Mouse (Mus musculus) right cerebral cortex, postnatal 10 days (tissue): ENCODE results near the gene Mdn1.
A peak's percentile ranks its signal among the peaks of the same experiment; 100 is the strongest.

ENCODE experiments used
- DNase-seq, 2 experiments: peaks; one replicate each; pipeline ENCODE4 v3.0.0; 2021; ENCODE audit warnings: low spot score in 2 of 2

Gene Mdn1

DNA sequence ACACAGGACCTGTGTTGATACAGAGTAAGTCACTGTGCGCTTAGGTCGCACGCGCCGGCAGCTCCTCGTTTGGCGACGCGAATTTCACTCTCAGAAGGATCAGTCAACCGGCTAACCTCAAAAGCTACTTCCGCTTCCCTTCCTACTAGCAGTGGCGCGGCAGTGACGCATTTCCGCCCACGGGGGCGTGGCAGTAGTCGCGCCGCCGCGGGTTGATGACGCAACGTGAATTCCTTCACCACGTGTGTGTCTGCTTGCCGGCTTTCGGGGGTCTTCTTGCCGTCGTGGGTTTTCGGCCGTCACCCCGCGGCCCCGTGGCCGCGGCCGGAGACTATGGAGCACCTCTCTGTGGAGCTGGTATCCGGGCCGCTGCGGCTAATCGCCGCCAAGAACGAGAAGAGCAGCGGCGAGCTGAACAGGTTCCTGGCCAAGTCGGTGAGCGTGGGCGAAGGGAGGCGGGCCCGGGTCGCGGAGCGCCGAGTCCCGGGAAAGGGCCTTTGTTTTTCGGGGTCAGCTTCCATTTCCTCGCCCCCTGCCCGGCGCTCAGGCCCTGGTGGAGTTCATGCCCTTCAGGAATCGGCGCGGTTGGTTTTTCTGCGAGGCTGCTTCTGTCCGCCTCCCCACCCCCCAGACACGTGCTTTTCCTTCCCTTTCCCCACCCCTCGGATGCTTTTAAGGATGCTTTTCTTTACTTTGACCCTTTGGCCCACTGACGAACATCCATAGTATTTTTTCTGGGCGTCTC lies at the start of gene Mdn1:
Gene Mdn1, plus strand, starts transcription at position 202 of the 745 bp plus-strand sequence.
- DNase-seq = peak; percentile 98

- peak; percentile 99 to 100 for DNase-seq
Observed at GRCm38 (mm10) chr4:32615034-32615881, 41.7 kb upstream of the Mdn1 start, which contains the start of gene Casp8ap2. Casp8ap2 (plus strand) TSS chr4:32615451.

DNA sequence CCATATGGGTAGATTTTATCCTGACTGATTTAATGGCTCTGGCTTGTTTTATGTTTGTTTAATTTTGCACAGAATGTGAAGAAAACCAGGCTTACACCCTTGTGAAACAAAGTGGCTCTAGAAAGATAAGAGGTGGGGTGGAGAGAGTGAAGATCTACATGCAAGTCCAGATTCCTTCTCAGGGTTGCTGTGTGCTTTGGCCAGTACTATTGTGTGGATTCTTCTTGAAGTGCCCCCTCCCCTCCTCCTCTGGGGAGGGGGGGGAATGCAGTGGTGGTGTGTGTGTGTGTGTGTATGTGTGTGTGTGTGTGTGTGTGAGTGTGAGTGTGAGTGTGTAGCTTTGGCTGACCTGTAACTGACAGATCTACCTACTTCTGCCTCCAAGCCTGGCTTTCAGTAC lies 35.3 kb upstream of the Mdn1 start:
- no peak for DNase-seq

DNA sequence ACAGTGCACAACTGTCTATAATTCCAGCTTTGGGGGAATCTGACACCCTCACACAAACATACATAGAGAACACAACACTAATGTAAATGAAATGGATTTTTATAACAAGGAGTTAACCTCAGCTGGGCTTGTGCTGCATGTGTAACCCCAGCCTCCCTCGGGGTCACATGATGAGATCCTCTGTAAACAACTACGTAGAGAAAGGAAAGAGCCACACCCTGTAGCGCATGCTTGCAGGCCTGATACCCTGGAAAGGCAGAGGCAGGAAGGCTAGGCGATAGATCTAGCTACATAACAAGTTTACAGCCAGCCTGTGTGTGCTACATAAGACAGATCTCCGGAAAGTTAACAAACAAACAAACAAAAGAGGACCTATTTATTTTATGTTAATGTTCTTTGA lies 5.2 kb upstream of the Mdn1 start:
- no peak for DNase-seq

DNA sequence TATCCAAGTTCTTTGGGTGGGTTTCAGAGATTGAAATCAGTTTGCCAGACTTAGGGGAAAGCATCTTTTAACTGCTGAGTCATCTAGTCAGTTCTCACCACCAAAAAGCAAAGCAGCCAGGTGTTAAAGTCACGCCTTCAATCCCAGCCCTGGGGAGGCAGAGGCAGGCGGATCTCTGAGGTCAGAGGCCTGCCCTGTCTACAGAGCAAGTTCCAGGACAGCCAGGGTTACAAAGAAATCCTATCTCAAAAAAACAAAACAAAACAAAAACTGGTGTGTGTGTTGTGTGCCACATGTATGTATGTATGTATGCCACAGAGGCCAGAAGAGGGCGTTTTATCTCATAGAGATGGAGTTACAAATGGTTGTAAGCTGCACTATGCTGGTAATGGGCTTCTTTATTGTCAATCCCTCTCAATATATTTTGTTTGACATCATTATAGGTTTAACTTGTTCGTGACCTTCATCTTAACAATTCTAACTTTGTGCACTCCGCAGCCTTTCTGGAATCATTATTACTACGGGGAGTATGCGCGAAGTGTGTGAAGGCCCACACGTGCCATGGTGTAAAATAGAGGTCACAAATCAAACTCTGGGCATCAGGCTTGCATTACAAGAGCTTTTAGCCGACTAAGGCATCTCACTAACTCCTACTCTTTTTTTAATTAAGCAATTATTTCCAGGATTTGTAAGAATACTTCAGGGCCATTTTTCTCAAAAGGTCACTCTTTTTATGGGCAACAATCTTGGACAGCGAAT lies 594 bp upstream of the Mdn1 start:
- DNase-seq = no peak

DNA sequence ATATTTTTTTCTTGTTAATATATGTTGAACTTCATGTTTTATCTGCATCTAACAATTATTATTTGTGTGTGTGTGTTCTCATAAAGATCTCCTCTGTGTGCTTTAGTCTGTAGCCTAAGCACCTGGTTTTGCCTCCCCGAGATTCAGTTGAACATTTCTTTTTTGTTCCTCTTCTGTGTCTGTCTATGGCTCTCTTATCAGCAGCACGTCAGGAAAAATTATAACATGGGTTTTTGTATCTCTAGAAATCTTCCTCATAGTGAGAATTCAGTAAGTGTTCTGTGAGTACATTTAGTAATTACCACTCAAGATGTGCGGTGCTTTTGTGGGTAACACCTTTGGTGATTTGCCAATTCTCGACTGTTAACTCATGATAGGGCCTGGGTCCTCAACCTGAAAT lies 8.9 kb downstream of the Mdn1 start:
- DNase-seq = no peak

- no peak for DNase-seq
Observed at GRCm38 (mm10) chr4:32668291-32668690, 11.4 kb downstream of the Mdn1 start.

DNA sequence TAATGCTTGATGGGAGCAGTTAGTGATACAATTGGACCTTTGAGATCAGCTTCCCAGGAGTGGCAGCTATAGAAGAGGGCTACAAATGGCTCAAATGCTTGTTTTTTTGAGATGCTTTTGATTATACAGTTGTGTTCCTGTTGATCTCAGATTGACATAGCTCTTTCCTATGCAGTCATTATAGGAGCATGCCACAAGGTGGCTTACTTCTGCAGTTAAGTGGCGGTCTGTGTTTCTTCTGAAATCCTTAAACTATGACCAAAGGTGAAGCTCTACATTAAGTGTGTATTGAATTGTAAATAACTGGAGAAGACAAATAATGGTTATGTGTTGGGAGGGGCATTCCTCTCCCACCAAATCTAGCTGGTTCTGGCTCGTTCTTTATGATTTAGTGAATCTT lies 12.9 kb downstream of the Mdn1 start:
- no peak for DNase-seq

- no peak for DNase-seq
Observed at GRCm38 (mm10) chr4:32674025-32674424, 17.1 kb downstream of the Mdn1 start.

- DNase-seq = no peak
Observed at GRCm38 (mm10) chr4:32677471-32677870, 20.6 kb downstream of the Mdn1 start.

GRCm38 (mm10) chr4:32680843-32681242 lies 23.9 kb downstream of the Mdn1 start:
- DNase-seq = no peak

DNA sequence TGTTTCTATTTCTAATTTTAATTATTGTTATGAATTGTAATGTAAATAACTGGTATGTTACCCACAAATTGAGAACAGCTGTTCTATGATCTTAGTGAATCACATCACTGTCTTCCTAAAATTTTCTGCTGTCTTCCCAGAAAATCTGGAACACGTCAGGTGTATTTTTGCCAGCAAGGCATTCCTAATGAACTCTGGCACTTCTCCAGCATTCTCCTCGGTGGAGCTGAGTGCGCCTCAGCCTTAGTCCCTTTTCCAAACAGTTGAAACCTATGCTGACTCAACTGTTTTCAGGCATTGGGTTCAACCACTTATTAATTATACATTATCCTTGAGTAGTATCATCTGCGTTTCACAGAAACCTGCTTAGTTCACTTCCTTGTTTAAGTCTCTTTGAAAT lies 25.6 kb downstream of the Mdn1 start:
- no peak for DNase-seq

DNA sequence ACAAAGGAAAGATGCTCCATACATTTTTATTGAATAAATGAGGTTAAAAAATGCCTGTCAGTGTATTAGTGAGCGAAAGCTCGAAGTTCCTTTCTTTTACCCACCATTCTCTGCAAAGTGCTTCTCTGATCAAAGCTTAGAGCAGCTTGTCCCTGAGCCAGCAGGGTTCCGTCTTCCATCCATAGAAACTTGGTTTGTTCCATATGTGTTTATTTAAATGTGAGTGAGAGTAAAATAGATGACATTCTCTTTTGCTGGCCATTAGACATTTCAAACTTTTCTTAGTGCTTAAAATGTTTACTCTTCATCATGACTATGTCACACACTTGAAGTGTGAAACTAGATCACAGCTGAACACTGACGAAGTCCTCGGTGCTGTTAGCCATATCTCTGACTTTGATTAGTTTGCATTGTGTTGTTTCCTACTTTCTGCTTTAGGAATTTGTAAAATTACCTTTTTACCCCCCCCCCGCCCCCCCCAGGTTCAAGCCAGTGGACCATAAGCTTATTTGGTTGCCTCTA lies 26.2 kb downstream of the Mdn1 start:
- DNase-seq = no peak

DNA sequence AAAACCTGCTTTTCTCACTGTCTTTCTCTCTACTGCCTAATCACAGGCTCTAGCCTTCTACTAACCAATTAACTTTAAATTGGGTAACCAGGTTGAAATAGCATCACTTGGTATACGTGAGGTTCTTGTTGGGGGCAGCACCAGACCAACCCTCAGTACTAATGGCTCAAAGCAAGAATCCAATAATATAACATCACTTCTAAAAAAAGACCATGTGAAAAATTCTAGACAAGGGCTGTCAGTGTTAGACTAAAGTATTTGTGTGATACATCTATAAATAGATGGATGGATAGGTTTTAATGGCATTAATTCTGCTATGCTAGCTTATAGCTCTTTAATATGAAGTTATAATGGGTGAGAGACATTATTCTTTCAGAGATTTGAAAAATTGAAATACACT lies 60.8 kb downstream of the Mdn1 start:
- no peak for DNase-seq

- no peak for DNase-seq
Observed at GRCm38 (mm10) chr4:32745394-32745793, 88.5 kb downstream of the Mdn1 start.

DNA sequence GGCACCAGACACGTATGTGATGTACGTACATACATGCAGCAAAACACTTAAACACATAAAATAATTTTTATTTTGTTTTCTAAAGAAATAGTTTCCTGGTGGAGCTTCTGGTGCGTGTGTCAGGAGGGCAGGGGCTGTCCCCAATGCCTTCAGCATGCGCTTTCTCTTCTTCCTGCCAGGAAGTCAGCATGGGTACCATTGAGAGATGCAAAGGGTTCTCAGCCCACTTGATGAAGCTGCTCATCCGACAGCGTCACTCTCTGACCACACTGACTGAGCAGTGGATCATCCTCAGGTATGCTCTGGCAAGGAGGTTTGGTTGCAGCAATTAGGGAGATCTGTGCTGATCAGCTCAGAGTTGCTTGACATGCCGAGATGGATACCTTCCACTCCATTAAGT lies 91.5 kb downstream of the Mdn1 start:
- DNase-seq = no peak

DNA sequence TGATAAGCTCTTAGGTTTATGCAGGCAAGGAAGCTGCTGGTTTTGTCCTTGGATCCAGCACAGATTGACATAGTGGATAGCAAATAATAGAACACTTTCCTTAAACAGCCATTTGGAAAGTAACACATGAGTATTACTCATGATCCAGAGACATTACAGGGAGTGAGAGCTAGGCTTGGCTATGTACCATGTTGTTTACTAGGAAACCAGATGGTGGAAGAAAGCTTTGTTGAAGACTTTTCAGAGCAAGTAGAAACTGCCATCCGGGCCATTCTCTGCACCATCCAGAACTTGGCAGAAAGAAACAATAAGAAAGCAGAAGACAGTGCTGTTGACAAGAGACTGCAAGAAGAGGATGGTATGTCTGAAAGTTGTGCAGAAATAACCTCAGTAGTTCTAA lies 93.8 kb downstream of the Mdn1 start:
- DNase-seq = peak in 1 of 2 experiments; percentile 36

DNA sequence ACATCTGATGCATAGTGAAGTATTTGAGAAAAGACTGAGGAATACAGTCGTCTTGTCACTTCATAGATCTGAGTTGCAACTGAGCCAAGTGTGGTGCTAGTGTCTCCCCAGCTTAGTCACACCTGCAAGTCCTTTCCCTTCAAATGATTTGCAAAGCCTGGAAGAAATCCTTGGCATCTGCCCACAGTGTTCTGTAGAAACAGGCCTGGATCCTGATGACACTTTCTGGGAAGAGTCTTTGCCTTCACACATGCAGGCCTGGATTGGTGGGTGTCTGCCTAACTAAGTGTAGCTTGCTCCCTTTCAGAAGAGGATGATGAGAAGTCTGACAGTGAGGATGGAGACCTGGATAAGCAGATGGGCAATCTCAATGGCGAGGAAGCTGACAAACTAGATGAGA lies 100.5 kb downstream of the Mdn1 start:
- DNase-seq = peak; percentile 34 to 57

- no peak for DNase-seq
Observed at GRCm38 (mm10) chr4:32767471-32767870, 110.6 kb downstream of the Mdn1 start.

GRCm38 (mm10) chr4:32768046-32768445 lies 111.1 kb downstream of the Mdn1 start:
- DNase-seq = no peak

DNA sequence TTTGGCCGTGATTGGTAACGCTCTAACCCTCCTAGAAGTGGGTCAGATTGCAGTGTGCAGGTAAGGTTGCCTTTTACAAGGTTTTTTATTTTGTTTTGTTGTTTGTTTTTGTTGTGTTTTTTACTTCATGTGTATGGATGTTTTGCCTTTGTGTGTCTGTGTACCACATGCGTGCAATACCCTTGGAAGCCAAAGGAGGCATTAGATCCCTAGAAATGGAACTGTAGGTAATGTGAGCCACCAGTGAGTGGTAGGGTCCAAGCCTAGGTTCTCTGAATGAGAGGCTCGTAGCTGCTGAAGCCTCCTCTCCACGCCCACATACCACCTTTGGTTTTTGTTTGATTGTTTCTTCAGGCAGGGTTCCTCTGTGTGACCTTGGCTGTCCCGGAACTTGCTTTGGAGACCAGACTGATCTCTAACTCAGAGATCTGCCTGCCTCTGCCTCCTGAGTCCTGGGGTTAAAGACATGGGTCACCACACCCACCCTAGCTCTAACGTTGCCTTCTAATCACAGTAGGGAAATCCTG lies 113.4 kb downstream of the Mdn1 start:
- DNase-seq = no peak

DNA sequence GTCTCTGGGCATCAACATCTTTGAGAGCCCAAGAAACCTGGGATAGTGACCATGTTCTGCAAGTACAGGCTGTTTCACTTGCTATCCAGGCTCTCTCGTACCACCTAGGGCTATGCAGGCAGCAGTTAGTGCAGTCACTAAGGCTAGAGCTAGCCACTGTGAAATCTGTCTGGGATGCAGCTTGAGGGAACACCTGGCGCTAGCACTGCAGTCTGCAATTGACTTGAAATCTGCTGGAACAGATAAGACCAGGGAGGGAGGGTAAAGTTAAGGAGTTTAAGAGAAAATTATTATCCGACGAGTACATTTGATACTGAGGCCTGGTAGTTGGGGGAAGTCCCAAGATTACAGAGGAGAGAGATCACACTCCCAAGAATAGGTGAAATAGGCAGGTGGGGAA lies 123.1 kb downstream of the Mdn1 start:
- no peak for DNase-seq
